Mouse (Mus musculus) olfactory bulb, adult 2 months (tissue): ENCODE data around the gene Zfp949. TPM values are rescaled to one million over a fixed set of nuclear protein-coding genes. Genes with fewer than 3 reads are reported as not detected.

Source experiments
- H3K27ac ChIP-seq: fragments of 200-500 bp; 2 replicates; pipeline ENCODE4 v1.5.1; 2012; ENCODE audit warnings: low read depth, low read length; ENCODE audit not compliant: insufficient read depth
- H3K4me1 ChIP-seq: fragments of 200-500 bp; 2 replicates; pipeline ENCODE4 v1.6.1; 2012; ENCODE audit warnings: low read length; ENCODE audit not compliant: control insufficient read depth, insufficient read depth
- H3K4me3 ChIP-seq: fragments of 200-500 bp; 2 replicates; pipeline ENCODE4 v1.5.1; 2012; ENCODE audit warnings: mild to moderate bottlenecking, low read depth, low read length, moderate library complexity; ENCODE audit not compliant: insufficient read depth
- CTCF ChIP-seq: fragments of 200-500 bp; IDR thresholded peaks from 2 replicates; pipeline ENCODE4 v1.5.1; 2012; ENCODE audit warnings: low read depth, mild to moderate bottlenecking, low read length, moderate library complexity; ENCODE audit not compliant: insufficient read depth
- POLR2A ChIP-seq: fragments of 200-500 bp; IDR thresholded peaks from 2 replicates; pipeline ENCODE4 v1.6.1; 2012; ENCODE audit warnings: mild to moderate bottlenecking, low read depth, low read length, moderate library complexity; ENCODE audit not compliant: insufficient read depth
- whole genome bisulfite sequencing: fragments of 180-500 bp; shearing (Covaris S2); methylation state at CpG from one replicate; pipeline ENCODE4 v1.1.7; 2018; 5-methylcytosine and 5-hydroxymethylcytosine counted together
- polyA plus RNA-seq: library from polyadenylated mRNA; stranded (reverse); fragments of >200 nt; gene quantifications from 2 replicates; pipeline ENCODE4 v1.2.4, GENCODE M21; 2012; ENCODE audit warnings: low replicate concordance; ENCODE audit not compliant: missing spikeins, insufficient read depth, insufficient read length

Gene Zfp949
- polyA plus RNA-seq, 1 experiment, result not detected

DNA sequence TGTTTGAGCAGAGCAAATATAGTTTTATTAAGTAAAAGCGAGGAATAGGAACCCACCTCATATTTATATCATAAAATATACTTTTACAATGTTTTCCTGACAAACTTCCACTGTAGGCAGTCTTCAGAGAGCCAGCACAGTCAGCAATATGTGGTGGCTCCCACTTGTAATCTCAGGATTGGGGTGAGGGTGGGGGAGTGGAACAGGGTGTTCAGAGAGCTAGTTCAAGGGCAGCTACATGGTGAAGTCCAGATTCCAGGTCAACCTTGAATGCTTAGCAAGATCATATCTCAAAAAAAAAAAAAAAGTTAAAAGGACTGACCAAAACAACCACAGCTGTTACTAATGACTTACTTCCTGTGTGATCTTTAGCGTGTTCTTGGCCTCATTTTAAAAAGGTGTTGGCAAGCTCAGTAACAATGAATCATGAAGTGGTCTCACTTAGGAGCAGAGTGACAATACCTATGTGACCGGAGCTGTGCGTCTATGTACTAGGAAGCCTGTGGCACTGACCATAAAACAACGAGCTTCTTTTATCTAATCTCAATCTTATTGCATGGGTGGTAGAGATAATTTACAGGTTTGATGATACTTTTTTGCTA, 17.7 kb upstream of the Zfp949 start:
- Histone ChIP-seq H3K27ac (no peak overlapping the region), H3K4me1 (no peaks in the 10 kb centered on the region), H3K4me3 (no peak overlapping the region)
- WGBS, result 84% methylated on average over 5 of the region's 5 CpGs
- no peak for TF ChIP-seq POLR2A
- TF ChIP-seq CTCF, result no peak

DNA sequence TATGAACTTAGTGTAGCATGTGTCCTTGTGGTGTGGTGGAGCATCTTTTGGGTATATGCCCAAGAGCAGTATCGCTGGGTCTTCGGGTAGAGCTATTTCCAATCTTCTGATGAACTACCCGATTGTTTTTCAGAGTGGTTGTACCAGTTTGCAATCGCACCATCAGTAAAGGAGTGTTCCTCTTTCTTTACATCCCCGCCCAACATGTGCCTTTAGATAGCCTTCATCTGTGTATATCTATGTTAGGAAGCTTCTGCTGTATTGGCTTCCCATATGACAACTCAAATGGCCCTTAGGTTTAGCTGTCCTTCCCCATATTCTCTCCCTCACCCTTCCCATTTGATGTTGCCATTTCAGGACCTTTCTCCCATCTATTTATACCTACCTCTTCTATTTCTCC, 13.7 kb upstream of the Zfp949 start:
- no peak overlapping the region for H3K27ac ChIP-seq
- no peaks in the 10 kb centered on the region for H3K4me1 ChIP-seq
- TF ChIP-seq CTCF (no peak), POLR2A (no peak)
- no peak overlapping the region for H3K4me3 ChIP-seq
- 90% methylated on average over 5 of the region's 5 CpGs for WGBS

DNA sequence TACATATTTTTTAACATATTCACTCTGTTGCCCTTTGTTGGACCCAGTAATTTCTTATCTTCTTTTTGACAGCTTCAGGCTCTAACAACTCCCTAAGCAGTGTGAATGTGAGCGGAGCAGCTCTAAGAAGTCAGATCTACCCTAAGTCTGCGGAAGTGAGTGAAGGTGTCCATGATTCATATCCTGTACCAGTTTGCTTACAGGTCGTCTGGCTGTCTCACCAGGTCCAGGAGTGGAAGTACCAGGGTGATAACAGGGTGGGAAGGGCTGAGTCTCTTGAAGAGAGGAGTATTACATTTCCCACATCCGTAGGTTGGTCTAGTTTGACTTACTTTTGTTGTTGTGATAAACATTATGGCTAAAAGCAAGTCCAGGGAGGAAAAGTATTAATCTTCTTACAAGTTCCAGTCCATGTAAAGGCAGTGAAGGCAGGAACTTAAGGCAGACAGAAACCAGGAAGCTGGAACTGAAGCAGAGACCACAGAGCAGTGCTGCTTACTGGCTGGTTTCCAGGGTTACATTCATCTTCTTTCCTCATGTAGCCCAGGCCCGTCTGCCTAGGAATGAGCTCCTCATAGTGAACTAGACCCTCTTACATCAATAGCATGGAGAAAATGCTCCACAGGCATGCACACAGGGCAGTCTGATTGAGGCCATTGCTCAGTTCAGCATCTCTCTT, 8.1 kb upstream of the Zfp949 start:
- Histone ChIP-seq H3K4me3 (no peak overlapping the region), H3K27ac (no peak overlapping the region), H3K4me1 (no peaks in the 10 kb centered on the region)
- WGBS, result 78% methylated on average over 5 of the region's 5 CpGs
- no peak for TF ChIP-seq POLR2A
- no peak for TF ChIP-seq CTCF

DNA sequence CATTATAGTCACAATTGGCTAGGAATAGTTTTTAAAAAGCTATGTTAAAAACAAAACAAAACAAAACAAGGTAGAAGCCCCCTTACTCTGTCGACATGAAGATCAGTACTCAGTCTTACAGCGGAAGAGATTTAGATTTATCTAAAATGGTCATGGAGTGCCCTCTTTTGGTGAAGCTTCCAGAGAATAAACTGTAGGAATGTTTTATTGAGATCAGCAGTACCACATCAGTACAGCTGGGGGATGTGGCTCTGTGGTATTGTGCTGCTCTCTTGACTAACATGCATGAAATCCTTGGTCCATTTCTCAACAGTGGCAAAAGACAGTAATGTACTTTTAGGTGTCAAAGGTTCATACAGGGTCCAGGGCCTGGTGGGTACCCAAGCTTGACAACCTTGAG, 5.0 kb upstream of the Zfp949 start:
- 5% methylated on average over 2 of the region's 2 CpGs for WGBS
- Histone ChIP-seq H3K4me1 (no peaks in the 10 kb centered on the region), H3K27ac (no peak overlapping the region), H3K4me3 (no peak overlapping the region)
- no peak for TF ChIP-seq CTCF
- no peak for TF ChIP-seq POLR2A

DNA sequence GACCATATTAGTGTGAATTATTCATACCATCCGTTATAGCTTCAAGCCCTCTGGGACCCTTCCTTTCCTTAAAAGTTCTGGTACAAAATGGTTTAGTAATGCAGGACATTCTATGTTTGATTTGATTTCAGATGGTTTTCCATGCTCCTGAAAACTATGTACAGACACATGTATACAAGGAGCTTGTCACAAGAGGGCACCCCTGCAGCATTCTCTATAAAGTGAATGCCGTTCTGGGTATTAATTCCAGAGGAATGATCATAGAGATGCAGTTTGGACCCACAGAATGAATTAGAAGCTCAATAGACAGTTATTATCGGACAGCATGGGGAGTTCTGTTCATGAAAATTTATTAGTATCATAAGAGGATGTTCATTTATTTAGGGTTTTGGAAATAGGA, 2.3 kb upstream of the Zfp949 start:
- no peak overlapping the region for H3K27ac ChIP-seq
- TF ChIP-seq POLR2A, result no peak
- TF ChIP-seq CTCF, result no peak
- no peak overlapping the region for H3K4me3 ChIP-seq
- WGBS, result 22% methylated on average over 3 of the region's 3 CpGs
- H3K4me1 ChIP-seq, result peaks cover 5% of the 10 kb centered on the region

DNA sequence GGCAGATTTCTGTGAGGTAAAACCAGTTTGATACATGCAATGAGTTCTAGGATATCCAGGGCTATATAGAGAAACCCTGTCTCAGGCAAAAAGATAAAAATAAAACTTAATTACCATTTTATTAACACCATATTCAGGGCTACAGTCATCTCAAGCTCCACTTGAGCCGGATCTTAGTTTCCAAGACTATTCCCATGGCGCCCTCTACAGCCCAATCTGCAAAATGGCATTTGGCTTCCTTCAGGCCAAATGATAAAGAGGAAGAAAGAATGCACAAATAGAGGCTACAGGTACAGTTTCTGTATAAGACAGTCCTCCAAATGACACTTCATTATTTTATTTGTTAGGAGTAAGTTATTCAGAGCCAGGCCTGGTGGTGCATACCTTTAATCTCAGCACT, 1.7 kb upstream of the Zfp949 start:
- 0% methylated on average over 2 of the region's 2 CpGs for WGBS
- Histone ChIP-seq H3K4me3 (no peak overlapping the region), H3K27ac (no peak overlapping the region), H3K4me1 (peaks cover 5% of the 10 kb centered on the region)
- TF ChIP-seq CTCF (no peak), POLR2A (no peak)

DNA sequence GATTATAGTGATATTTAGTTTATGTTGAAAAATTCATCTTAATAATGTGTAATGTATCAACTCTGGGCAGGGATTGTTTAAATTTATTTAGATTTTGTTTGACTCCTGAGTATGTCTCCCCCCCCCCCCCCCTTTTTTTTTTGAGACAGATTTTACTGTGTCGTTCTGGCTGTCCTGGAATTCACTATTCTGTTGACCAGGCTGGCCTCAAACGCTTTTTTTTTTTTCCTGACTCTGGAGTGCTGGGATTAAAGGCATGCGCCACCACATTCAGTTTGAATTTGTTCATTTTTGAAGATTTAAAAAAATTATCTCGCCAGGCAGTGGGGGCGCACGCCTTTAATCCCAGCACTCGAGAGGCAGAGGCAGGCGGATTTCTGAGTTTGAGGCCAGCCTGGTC, 1.2 kb upstream of the Zfp949 start:
- no peak overlapping the region for H3K4me3 ChIP-seq
- WGBS, result 62% methylated on average over 8 of the region's 8 CpGs

DNA sequence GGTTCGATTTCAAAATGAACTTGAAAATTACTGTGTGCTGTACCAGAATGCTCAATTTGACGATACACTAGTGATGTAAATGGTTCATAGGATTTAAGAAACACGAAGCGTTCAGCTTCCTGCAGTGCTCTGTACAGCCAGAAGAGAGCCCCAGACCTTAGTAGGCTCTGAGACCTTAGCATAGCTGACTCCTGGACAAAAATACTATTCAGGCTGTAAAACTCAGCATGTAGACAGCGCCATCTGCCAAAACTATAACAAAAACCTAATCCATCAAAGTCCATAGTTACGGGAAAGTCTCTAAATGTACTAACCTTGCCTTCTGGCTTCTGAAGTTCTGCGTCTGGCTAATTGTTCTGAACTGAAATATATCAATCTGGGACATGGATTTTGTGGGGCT, 550 bp upstream of the Zfp949 start:
- no peak overlapping the region for H3K27ac ChIP-seq
- TF ChIP-seq CTCF (no peak), POLR2A (no peak)
- peaks cover 5% of the 10 kb centered on the region for H3K4me1 ChIP-seq
- 14% methylated on average over 7 of the region's 7 CpGs for WGBS
- H3K4me3 ChIP-seq, result no peak overlapping the region

More for the DNA sequence above, 1.2 kb upstream of the Zfp949 start:
- no peak for TF ChIP-seq CTCF
- no peak for TF ChIP-seq POLR2A
- Histone ChIP-seq H3K27ac (no peak overlapping the region), H3K4me1 (peaks cover 5% of the 10 kb centered on the region)

DNA sequence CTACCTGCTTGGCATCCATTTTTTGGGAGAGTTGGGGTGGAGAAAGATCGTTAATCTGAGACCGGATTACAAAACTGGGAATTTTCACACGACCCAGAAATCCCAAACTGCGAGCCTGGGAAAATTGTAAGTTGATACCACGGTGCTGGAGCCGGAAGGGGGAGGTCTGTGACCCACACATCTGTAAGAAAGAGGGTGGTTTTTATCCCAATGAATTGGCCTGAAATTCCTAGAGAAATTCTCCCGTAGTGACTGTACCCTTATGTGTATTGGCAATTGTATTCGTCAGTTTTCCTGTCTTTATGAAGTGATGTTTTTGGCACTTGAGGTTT, 760 bp downstream of the Zfp949 start:
- TF ChIP-seq CTCF (no peak), POLR2A (no peak)
- H3K27ac ChIP-seq, result peak overlapping the region; percentile 90
- H3K4me1 ChIP-seq, result peaks cover 5% of the 10 kb centered on the region
- H3K4me3 ChIP-seq, result peak overlapping the region; percentile 99
- WGBS, result under 1% methylated on average over 8 of the region's 8 CpGs
